Mouse (Mus musculus): Measurements from ENCODE around the gene Kif16b.

DNA sequence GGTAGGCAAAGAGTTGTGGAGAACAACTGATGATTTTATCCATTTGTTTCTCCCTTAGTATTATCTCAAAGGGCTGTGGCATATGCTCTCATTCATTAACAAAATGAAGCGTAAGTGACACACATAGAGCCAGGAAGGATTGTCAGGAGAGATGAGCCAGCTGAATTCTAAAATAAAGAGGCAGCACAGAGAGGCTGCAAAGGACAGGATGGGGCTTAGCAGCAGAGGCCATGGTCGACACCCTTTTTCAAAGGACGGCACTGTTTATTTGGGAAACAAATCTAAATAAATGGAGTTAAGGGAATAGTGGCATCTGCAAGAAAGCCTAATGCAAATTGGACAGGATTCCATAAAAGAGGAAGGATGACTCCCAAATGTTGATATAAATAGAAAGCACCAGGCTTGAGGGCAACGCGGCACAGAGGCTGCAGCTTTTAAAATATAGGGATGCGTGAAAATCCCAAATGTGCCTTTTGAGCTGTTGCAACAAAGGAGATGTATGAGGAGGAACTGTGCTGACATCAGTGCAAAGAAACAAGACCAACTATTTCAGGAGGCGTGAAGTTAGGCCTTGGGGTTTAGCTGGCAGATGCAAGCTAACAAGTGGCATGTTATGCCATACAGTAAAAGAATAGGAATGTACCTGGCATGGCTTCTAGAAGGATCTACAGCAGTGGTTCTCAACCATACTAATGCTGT, 265.6 kb downstream of the Kif16b start:
- no peak for TF ChIP-seq CTCF (IDR thresholded peaks at IDR 0.05; ENCODE audit: low read depth, low read length)
- no peak for TF ChIP-seq POLR2A (IDR thresholded peaks at IDR 0.05; ENCODE audit: extremely low read depth, insufficient read depth, low read length)

Data from liver, adult 2 months (tissue).